Mouse (Mus musculus): ENCODE results near the gene Parva.

DNA sequence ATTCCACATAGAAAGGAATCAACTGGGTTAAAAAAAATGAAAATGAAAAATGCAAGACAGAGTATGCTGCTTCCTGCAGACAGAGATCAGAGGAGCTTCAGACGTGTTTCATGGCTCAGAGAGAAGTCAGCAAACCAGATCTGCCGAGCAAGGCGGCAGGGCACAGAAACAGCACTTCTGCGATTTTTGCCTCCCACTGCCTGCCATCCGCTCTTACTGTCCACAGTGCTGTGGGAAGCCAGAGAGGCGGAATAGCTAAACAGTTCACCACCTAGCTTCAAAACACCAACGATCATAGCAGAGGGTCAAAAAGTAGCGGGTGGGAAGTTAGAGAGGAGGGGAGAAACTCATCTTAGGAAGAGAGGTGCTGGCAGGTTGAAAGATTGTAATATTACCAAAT lies 84.0 kb downstream of the Parva start:
- TF ChIP-seq CTCF (IDR thresholded peaks at IDR 0.05; ENCODE audit: insufficient read depth, low read depth, low read length) (no peak), POLR2A (IDR thresholded peaks at IDR 0.05; ENCODE audit: insufficient read depth, low read depth, low read length) (no peak)
